In the genomic region with DNA sequence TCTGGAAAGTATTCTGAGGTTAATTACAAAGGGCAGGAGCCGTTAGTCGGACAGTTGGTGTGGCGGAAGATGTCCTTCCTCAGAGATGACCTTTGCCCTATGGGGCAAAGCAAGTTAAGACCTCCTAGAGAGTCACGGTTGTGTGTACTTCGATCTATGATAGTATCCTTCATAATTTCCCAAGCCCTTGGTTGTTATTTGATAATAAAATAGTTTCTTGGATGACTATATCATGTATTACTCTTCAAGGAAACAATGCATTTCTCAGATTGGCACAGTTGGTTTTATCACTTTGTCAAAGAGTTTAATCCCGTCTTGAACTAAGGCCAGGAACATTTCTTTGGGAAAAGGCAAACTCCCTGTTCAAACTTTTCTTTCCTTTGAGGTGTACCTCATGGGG, we compare ENCODE assay signal across 8 mouse cellular contexts. TPM values are rescaled to one million over a fixed set of nuclear protein-coding genes. Genes with fewer than 3 reads are reported as not detected.
DNase-seq lines count a peak whose midpoint lies in the region; ATAC-seq and TF ChIP-seq lines count a peak whose summit lies in the region.

A gene (minus strand): TSS at position 101 of the 400 bp plus-strand sequence.

- intact Hi-C loops in left cerebral cortex, adult 2 months (cut with DNase I), result no loop called here

- H3K4me2 ChIP-seq in hindbrain, embryonic 12.5 days (replicated peaks), result peak within 1 kb of the TSS; percentile 77
- H3K4me2 ChIP-seq in liver, embryonic 14.5 days (ENCODE audit: low read depth), result peak within 1 kb of the TSS; percentile 98

- DNase-seq in left cerebral cortex, adult 2 months (ENCODE audit: extremely low spot score in 1 of 2, low spot score in 2 of 2), result no peak
- no peak for DNase-seq in left cerebral cortex, adult 9 months (ENCODE audit: low spot score in 2 of 2)
- no peak for DNase-seq in liver, embryonic 14.5 days (ENCODE audit: low read depth in 3 of 3, low spot score in 3 of 3)
- no peak for DNase-seq in ovary, postnatal 14 days (ENCODE audit: low spot score)
- no peak for DNase-seq in spleen, postnatal 36 days (ENCODE audit: low spot score in 2 of 2)
- DNase-seq in right cerebral cortex, postnatal 14 days, result no peak

- H3K4me1 ChIP-seq in bone marrow macrophage, adult 2 months (ENCODE audit: control insufficient read depth, insufficient read depth, low read length), result peaks cover 6% of the 10 kb centered on the region
- H3K4me1 ChIP-seq in hindbrain, embryonic 12.5 days, result peaks cover 13% of the 10 kb centered on the region
- H3K4me1 ChIP-seq in liver, embryonic 14.5 days (replicated peaks; ENCODE audit: control insufficient read depth in 2 of 2, insufficient read depth in 2 of 2, low read length in 1 of 2), result peaks cover 7 to 14% of the 10 kb centered on the region in 2 experiments

- H3K9ac ChIP-seq in hindbrain, embryonic 12.5 days, result peak within 1 kb of the TSS; percentile 67
- H3K9ac ChIP-seq in liver, embryonic 14.5 days (replicated peaks), result peak within 1 kb of the TSS; percentile 79

- peaks cover 13% of the 10 kb centered on the region for H3K36me3 ChIP-seq in hindbrain, embryonic 12.5 days
- peaks cover 9% of the 10 kb centered on the region for H3K36me3 ChIP-seq in liver, embryonic 14.5 days (replicated peaks; ENCODE audit: control insufficient read depth, insufficient read depth, low read depth)

- no peak for TF ChIP-seq EP300 in liver, embryonic 14.5 days (IDR thresholded peaks at IDR 0.05; ENCODE audit: low read depth)

- no peaks in the 10 kb centered on the region for H3K9me3 ChIP-seq in hindbrain, embryonic 12.5 days (replicated peaks)
- no peaks in the 10 kb centered on the region for H3K9me3 ChIP-seq in liver, embryonic 14.5 days (ENCODE audit: control insufficient read depth, low read length)

- H3K4me3 ChIP-seq in left cerebral cortex, adult 2 months, result peak within 1 kb of the TSS; percentile 62
- peak within 1 kb of the TSS; percentile 71 for H3K4me3 ChIP-seq in bone marrow macrophage, adult 2 months (ENCODE audit: insufficient read depth, low read length)
- peak within 1 kb of the TSS; percentile 66 for H3K4me3 ChIP-seq in hindbrain, embryonic 12.5 days
- peak within 1 kb of the TSS; percentile 83 to 86 for H3K4me3 ChIP-seq in liver, embryonic 14.5 days (ENCODE audit: insufficient read depth in 1 of 2, low read depth in 2 of 2, low read length in 2 of 2)

- no peaks in the 10 kb centered on the region for H3K27me3 ChIP-seq in hindbrain, embryonic 12.5 days
- no peaks in the 10 kb centered on the region for H3K27me3 ChIP-seq in liver, embryonic 14.5 days (ENCODE audit: control insufficient read depth, insufficient read depth, low read length)

- peak within 1 kb of the TSS; percentile 7; the same call in 1 of the 2 replicates for H3K27ac ChIP-seq in left cerebral cortex, adult 2 months
- peak within 1 kb of the TSS; percentile 21; the same call in 1 of the 2 replicates for H3K27ac ChIP-seq in bone marrow macrophage, adult 2 months (ENCODE audit: insufficient read depth, low read depth, low read length)
- peak within 1 kb of the TSS; percentile 19; the same call in 1 of the 2 replicates for H3K27ac ChIP-seq in hindbrain, embryonic 12.5 days
- H3K27ac ChIP-seq in liver, embryonic 14.5 days, result peak within 1 kb of the TSS; percentile 77

- TF ChIP-seq CTCF in left cerebral cortex, adult 2 months (IDR thresholded peaks at IDR 0.05), result no peak
- no peak for TF ChIP-seq CTCF in bone marrow macrophage, adult 2 months (IDR thresholded peaks at IDR 0.05; ENCODE audit: low read depth, low read length)
- TF ChIP-seq CTCF in liver, embryonic 14.5 days (IDR thresholded peaks at IDR 0.05; ENCODE audit: low read depth), result no peak

- WGBS in hindbrain, embryonic 12.5 days, result 60% methylated on average over 6 of the region's 6 CpGs
- 56% methylated on average over 6 of the region's 6 CpGs for WGBS in liver, embryonic 14.5 days (ENCODE audit: insufficient replicate concordance)

- peak; percentile 27; the same call in 1 of the 2 replicates for ATAC-seq in hindbrain, embryonic 12.5 days (ENCODE audit: low FRiP score)
- ATAC-seq in liver, embryonic 14.5 days (ENCODE audit: insufficient read depth), result no peak

- TF ChIP-seq POLR2A in bone marrow macrophage, adult 2 months (IDR thresholded peaks at IDR 0.05; ENCODE audit: borderline replicate concordance, low read depth, low read length), result no peak

RNA-seq across cellular contexts. Expression of the gene that starts here (rescaled TPM):
- total RNA-seq in left cerebral cortex, adult 2 months (2021), result 10 to 100 TPM; 19.3 to 20.9 TPM
- 22.6 and 22.7 TPM in 2 replicates for polyA plus RNA-seq in bone marrow macrophage, adult 2 months (2012; ENCODE audit: insufficient read depth, insufficient read length, missing spikeins)
- polyA plus RNA-seq in hindbrain, embryonic 12.5 days (2016; fragmentation: Nextera tagmentation; extraction: Ambion mirVana), result 28.2 and 28.9 TPM in 2 replicates
- polyA plus RNA-seq in liver, embryonic 14.5 days (2012; rRNA removed), result 13.3 and 16.0 TPM in 2 replicates
- polyA plus RNA-seq in liver, embryonic 14.5 days (2014; fragmentation: Nextera tagmentation; extraction: Ambion mirVana), result 18.5 and 21.9 TPM in 2 replicates

Comparison
In these comparisons a context has a peak if more than half of its experiments do, and no peak if none do; other contexts are left out.
1. H3K27ac ChIP-seq: peak in every context shown above with its lines; median percentile 77 in liver, embryonic 14.5 days; 21 in bone marrow macrophage, adult 2 months; 19 in hindbrain, embryonic 12.5 days; 7 in left cerebral cortex, adult 2 months.